Mouse (Mus musculus) natural killer cell, adult 2 months (primary cell): ENCODE data around the gene Fbll1.
A peak's percentile ranks its signal among the peaks of the same experiment; 100 is the strongest.

Source experiments
- DNase-seq, 2 experiments: peaks; one replicate each; pipeline ENCODE4 v3.0.0; 2022; ENCODE audit warnings: low spot score in 2 of 2

The Fbll1 gene

GRCm38 (mm10) chr11:35784002-35784401 is 14.7 kb downstream of the Fbll1 start:
- no peak for DNase-seq

- no peak for DNase-seq
Measured at GRCm38 (mm10) chr11:35783038-35783437, 15.6 kb downstream of the Fbll1 start.

GRCm38 (mm10) chr11:35782444-35782843 is 16.2 kb downstream of the Fbll1 start:
- no peak for DNase-seq

- no peak for DNase-seq
Measured at GRCm38 (mm10) chr11:35780336-35780735, 18.3 kb downstream of the Fbll1 start.

- no peak for DNase-seq
Measured at GRCm38 (mm10) chr11:35776452-35776851, 22.2 kb downstream of the Fbll1 start.

GRCm38 (mm10) chr11:35775606-35776005 is 23.1 kb downstream of the Fbll1 start:
- no peak for DNase-seq

GRCm38 (mm10) chr11:35770741-35771504 is 27.8 kb downstream of the Fbll1 start:
- no peak for DNase-seq

GRCm38 (mm10) chr11:35769746-35770437 is 28.8 kb downstream of the Fbll1 start:
- no peak for DNase-seq

GRCm38 (mm10) chr11:35769188-35769745 is 29.4 kb downstream of the Fbll1 start, which contains the start of gene Pank3:
TSS of gene Pank3 (plus strand) at chr11:35769484.
- peak; percentile 96 to 97 for DNase-seq

- DNase-seq: no peak
Measured at GRCm38 (mm10) chr11:35766845-35767244, 31.8 kb downstream of the Fbll1 start.

- DNase-seq: no peak
Measured at GRCm38 (mm10) chr11:35760627-35761003, 38.1 kb downstream of the Fbll1 start.

- DNase-seq: no peak
Measured at GRCm38 (mm10) chr11:35760001-35760626, 38.6 kb downstream of the Fbll1 start.

- DNase-seq: no peak
Measured at GRCm38 (mm10) chr11:35756411-35757303, 42.0 kb downstream of the Fbll1 start.

- no peak for DNase-seq
Measured at GRCm38 (mm10) chr11:35755546-35755945, 43.1 kb downstream of the Fbll1 start.

GRCm38 (mm10) chr11:35754906-35755418 is 43.7 kb downstream of the Fbll1 start:
- DNase-seq: no peak

GRCm38 (mm10) chr11:35750578-35750977 is 48.1 kb downstream of the Fbll1 start:
- no peak for DNase-seq
